Mouse (Mus musculus) liver, embryonic 14.5 days (tissue): ENCODE measurements at regions not wholly inside any gene's neighbourhood (a gene's known extent, or its start where the extent isn't known, plus 50 kb on each side); places are given as distances from the start of the nearest gene placed in this dataset.

Experiments used
- ATAC-seq: fragments of 200-750 bp; cut with Nextera tagmentation; 2 replicates; pipeline ENCODE4 v1.8.0; 2017; ENCODE audit warnings: moderate number of reproducible peaks, mild to moderate bottlenecking, moderate library complexity; ENCODE audit not compliant: insufficient read depth
- DNase-seq, 3 experiments: peaks; one replicate each; pipeline ENCODE4 v3.0.0-alpha.2; 2012 to 2013; ENCODE audit warnings: low read depth in 3 of 3, low spot score in 3 of 3
- H3K27ac ChIP-seq: fragments of 300-500 bp; sonication (generic); 2 replicates; pipeline ENCODE4 v1.5.1; 2014; ENCODE audit warnings: moderate library complexity, mild to moderate bottlenecking, control low read depth, inconsistent platforms
- H3K27me3 ChIP-seq: fragments of 300-500 bp; sonication (generic); 2 replicates; pipeline ENCODE4 v1.6.1; 2014; ENCODE audit warnings: mild to moderate bottlenecking, low read length, moderate library complexity; ENCODE audit not compliant: control insufficient read depth, insufficient read depth
- H3K36me3 ChIP-seq: fragments of 300-500 bp; sonication (generic); replicated peaks from 2 replicates; pipeline ENCODE4 v1.6.1; 2014; ENCODE audit warnings: low read depth; ENCODE audit not compliant: control insufficient read depth, insufficient read depth
- H3K4me1 ChIP-seq, 2 experiments: fragments of 200-500 bp in 1 of 2; fragments of 300-500 bp in 1 of 2; sonication (generic) in 1 of 2; replicated peaks; 2 replicates each; pipeline ENCODE4 v1.6.1; 2012 to 2014; ENCODE audit warnings: antibody characterized with exemption in 1 of 2, inconsistent platforms in 1 of 2, low read length in 1 of 2; ENCODE audit not compliant: control insufficient read depth in 2 of 2, insufficient read depth in 2 of 2
- H3K4me2 ChIP-seq: fragments of 300-500 bp; sonication (generic); 2 replicates; pipeline ENCODE4 v1.6.1; 2014; ENCODE audit warnings: low read depth, mild to moderate bottlenecking, control low read depth, moderate library complexity
- H3K4me3 ChIP-seq, 2 experiments: fragments of 200-500 bp in 1 of 2; fragments of 300-500 bp in 1 of 2; sonication (generic) in 1 of 2; 2 replicates each; pipeline ENCODE4 v1.5.1; 2012 to 2014; ENCODE audit warnings: low read depth in 2 of 2, low read length in 2 of 2, mild to moderate bottlenecking in 2 of 2, control low read depth in 1 of 2, inconsistent platforms in 1 of 2, moderate library complexity in 1 of 2; ENCODE audit not compliant: insufficient read depth in 1 of 2
- H3K9ac ChIP-seq: fragments of 300-500 bp; sonication (generic); replicated peaks from 2 replicates; pipeline ENCODE4 v1.6.1; 2014; ENCODE audit warnings: mild to moderate bottlenecking, control low read depth, moderate library complexity
- H3K9me3 ChIP-seq: fragments of 300-500 bp; sonication (generic); 2 replicates; pipeline ENCODE4 v1.6.1; 2016; ENCODE audit warnings: low read length, mixed read lengths; ENCODE audit not compliant: control insufficient read depth
- CTCF ChIP-seq: IDR thresholded peaks from 2 replicates; pipeline ENCODE4 v1.5.1; 2016; ENCODE audit warnings: antibody characterized with exemption, low read depth, control low read depth
- EP300 ChIP-seq: IDR thresholded peaks from 2 replicates; pipeline ENCODE4 v1.6.1; 2016; ENCODE audit warnings: antibody characterized with exemption, low read depth
- WGBS: fragments of 180-500 bp; shearing (Covaris S2); extraction: QIAGEN DNeasy Blood & Tissue Kit; methylation state at CpG from one replicate; pipeline ENCODE4 v1.1.7; 2014; ENCODE audit not compliant: insufficient replicate concordance; 5-methylcytosine and 5-hydroxymethylcytosine counted together

DNA sequence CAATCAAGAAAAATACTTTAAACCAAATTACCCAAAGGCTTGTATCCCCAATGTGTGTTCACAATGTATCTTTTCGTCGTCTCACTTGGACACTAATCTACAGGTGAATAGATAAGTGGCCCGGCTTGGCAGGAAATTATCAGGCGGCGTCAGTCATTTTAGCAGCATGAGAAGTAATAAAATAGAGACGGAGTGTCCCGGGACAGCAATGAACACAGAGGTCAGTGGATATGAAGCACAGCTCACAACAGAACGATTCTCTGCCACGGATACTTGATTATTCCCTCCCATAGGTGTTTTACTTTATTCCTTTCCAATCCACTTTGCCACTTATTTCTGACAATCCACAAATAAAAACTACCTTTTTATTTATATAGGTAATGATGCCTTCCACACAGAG lies 145.5 kb downstream of the Lca5 start:
- no peaks in the 10 kb centered on the region for H3K9me3 ChIP-seq
- no peaks in the 10 kb centered on the region for H3K27me3 ChIP-seq
- no peak overlapping the region for H3K4me3 ChIP-seq
- WGBS: 69% methylated on average over 9 of the region's 9 CpGs
- no peak for ATAC-seq
- no peaks in the 10 kb centered on the region for H3K4me1 ChIP-seq
- no peak overlapping the region for H3K4me2 ChIP-seq
- H3K36me3 ChIP-seq: no peaks in the 10 kb centered on the region
- no peak for DNase-seq
- H3K27ac ChIP-seq: no peak overlapping the region
- TF ChIP-seq EP300 (no peak), CTCF (no peak)
- H3K9ac ChIP-seq: no peak overlapping the region

DNA sequence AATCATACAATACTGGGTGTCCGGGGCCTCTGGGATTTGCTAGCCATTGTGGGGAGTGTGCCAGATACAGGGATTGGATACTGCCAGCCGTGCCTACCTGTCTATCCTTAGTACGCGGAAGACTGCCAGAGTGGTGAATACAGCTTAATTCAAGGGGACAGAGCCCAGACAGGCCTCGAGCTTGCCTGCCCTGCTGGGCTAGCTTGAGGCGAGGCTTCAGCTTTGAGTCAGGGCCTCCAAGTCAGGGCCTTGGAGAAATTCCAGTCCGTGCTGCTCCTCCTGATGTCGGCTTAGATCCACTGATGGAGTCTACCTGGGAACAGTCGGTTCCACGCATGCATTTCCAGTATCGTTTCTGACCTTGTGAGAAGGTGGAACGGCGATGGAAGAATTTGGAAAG lies 146.5 kb downstream of the Lca5 start:
- no peak for TF ChIP-seq EP300
- no peak for TF ChIP-seq CTCF
- DNase-seq: no peak
- H3K36me3 ChIP-seq: no peaks in the 10 kb centered on the region
- no peak overlapping the region for H3K4me3 ChIP-seq
- 66% methylated on average over 13 of the region's 13 CpGs for WGBS
- H3K4me1 ChIP-seq: no peaks in the 10 kb centered on the region
- H3K27me3 ChIP-seq: no peaks in the 10 kb centered on the region
- H3K27ac ChIP-seq: no peak overlapping the region
- H3K9ac ChIP-seq: no peak overlapping the region
- H3K4me2 ChIP-seq: no peak overlapping the region
- H3K9me3 ChIP-seq: no peaks in the 10 kb centered on the region
- no peak for ATAC-seq

- TF ChIP-seq EP300 (no peak), CTCF (no peak)
- no peak overlapping the region for H3K4me3 ChIP-seq
- H3K9me3 ChIP-seq: no peaks in the 10 kb centered on the region
- DNase-seq: no peak
- H3K4me1 ChIP-seq: no peaks in the 10 kb centered on the region
- no peak overlapping the region for H3K27ac ChIP-seq
- H3K27me3 ChIP-seq: no peaks in the 10 kb centered on the region
- 52% methylated on average over 1 of the region's 1 CpGs for WGBS
- H3K4me2 ChIP-seq: no peak overlapping the region
- no peak for ATAC-seq
- H3K36me3 ChIP-seq: no peaks in the 10 kb centered on the region
- H3K9ac ChIP-seq: no peak overlapping the region
Observed at GRCm38 (mm10) chr9:83284097-83284496, 137.6 kb upstream of the Hmgn3 start.

DNA sequence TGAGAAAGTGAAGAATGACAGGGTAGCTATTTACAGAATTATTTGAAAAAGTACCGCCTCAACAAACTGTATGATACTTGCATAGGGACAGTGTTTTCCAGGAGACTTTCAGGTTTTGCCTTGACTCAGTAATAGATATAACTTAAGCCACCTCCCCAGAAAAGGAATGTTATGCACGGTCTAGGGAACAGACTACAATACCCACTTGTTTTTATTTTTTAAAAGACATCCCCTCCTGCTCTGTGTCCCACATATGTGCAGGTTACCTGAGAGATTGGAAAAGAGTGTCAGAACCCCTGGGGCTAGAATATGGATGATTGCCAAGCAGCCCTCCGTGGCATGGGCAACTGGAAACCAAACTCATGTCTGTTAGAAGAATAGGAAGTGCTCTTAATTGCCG lies 137.2 kb upstream of the Hmgn3 start:
- H3K36me3 ChIP-seq: no peaks in the 10 kb centered on the region
- no peak overlapping the region for H3K4me2 ChIP-seq
- no peak for TF ChIP-seq CTCF
- no peak for TF ChIP-seq EP300
- WGBS: 49% methylated on average over 4 of the region's 4 CpGs
- H3K4me3 ChIP-seq: no peak overlapping the region
- no peak for DNase-seq
- H3K9me3 ChIP-seq: no peaks in the 10 kb centered on the region
- no peaks in the 10 kb centered on the region for H3K27me3 ChIP-seq
- no peaks in the 10 kb centered on the region for H3K4me1 ChIP-seq
- no peak for ATAC-seq
- H3K9ac ChIP-seq: no peak overlapping the region
- H3K27ac ChIP-seq: no peak overlapping the region

GRCm38 (mm10) chr9:83283249-83283648 lies 136.8 kb upstream of the Hmgn3 start:
- no peak overlapping the region for H3K9ac ChIP-seq
- H3K27me3 ChIP-seq: no peaks in the 10 kb centered on the region
- no peak overlapping the region for H3K4me3 ChIP-seq
- no peak overlapping the region for H3K4me2 ChIP-seq
- WGBS: 65% methylated on average over 8 of the region's 8 CpGs
- H3K36me3 ChIP-seq: no peaks in the 10 kb centered on the region
- TF ChIP-seq CTCF (no peak), EP300 (no peak)
- H3K27ac ChIP-seq: no peak overlapping the region
- ATAC-seq: no peak
- no peaks in the 10 kb centered on the region for H3K4me1 ChIP-seq
- no peak for DNase-seq
- H3K9me3 ChIP-seq: no peaks in the 10 kb centered on the region
